Mouse (Mus musculus): ENCODE measurements around the gene Acr. TPM values are rescaled to one million over a fixed set of nuclear protein-coding genes. Genes with fewer than 3 reads are reported as not detected.

The Acr gene
- polyA plus RNA-seq, 1 experiment from 2014 or later, result 0.16 TPM

GRCm38 (mm10) chr15:89525464-89525863 is 42.7 kb upstream of the Acr start:
- 91% methylated on average over 8 of the region's 8 CpGs for WGBS
- TF ChIP-seq CTCF (IDR thresholded peaks at IDR 0.05; ENCODE audit: low read depth), result no peak
- DNase-seq, result no peak
- H3K9ac ChIP-seq, result no peak overlapping the region
- peaks cover 15% of the 10 kb centered on the region; the same call in 1 of the 2 replicates for H3K27me3 ChIP-seq (ENCODE audit: insufficient read depth, low read length)
- no peak overlapping the region for H3K4me3 ChIP-seq (ENCODE audit: low read depth, low read length)
- H3K4me2 ChIP-seq, result no peak overlapping the region
- peaks cover 9% of the 10 kb centered on the region for H3K36me3 ChIP-seq (ENCODE audit: insufficient read depth)
- no peak for ATAC-seq (ENCODE audit: insufficient read depth)
- no peaks in the 10 kb centered on the region for H3K4me1 ChIP-seq (ENCODE audit: insufficient read depth)
- no peaks in the 10 kb centered on the region for H3K9me3 ChIP-seq (ENCODE audit: low read depth, low read length)
- no peak overlapping the region for H3K27ac ChIP-seq (ENCODE audit: low read depth)

DNA sequence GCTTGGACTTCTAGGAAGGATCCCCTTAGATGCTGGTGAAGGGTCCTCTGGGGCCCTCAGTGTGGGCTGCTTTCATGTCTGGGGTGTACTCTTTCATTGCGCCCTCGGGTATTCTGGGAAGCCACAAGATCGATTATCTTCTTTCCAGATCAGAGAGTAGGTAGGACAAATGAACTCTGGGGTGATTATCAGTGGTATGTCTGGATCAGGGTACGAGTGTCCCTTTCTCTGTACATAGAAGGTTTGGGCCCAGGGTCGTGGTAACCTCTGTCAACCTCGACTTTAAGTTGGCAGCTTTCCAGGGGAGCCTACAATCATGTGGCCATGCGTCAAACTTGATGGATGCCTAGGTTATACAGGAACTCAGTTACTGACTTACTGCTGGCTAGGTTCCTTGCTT is 42.2 kb upstream of the Acr start:
- Histone ChIP-seq H3K27ac (ENCODE audit: low read depth) (no peak overlapping the region), H3K4me2 (no peak overlapping the region), H3K9ac (no peak overlapping the region), H3K4me1 (ENCODE audit: insufficient read depth) (no peaks in the 10 kb centered on the region), H3K36me3 (ENCODE audit: insufficient read depth) (peaks cover 11% of the 10 kb centered on the region), H3K4me3 (ENCODE audit: low read depth, low read length) (no peak overlapping the region), H3K9me3 (ENCODE audit: low read depth, low read length) (no peaks in the 10 kb centered on the region), H3K27me3 (ENCODE audit: insufficient read depth, low read length) (peaks cover 15% of the 10 kb centered on the region; the same call in 1 of the 2 replicates)
- peak; percentile 34 for DNase-seq
- TF ChIP-seq CTCF (IDR thresholded peaks at IDR 0.05; ENCODE audit: low read depth), result no peak
- no peak for ATAC-seq (ENCODE audit: insufficient read depth)
- WGBS, result 66% methylated on average over 7 of the region's 7 CpGs

- ATAC-seq (ENCODE audit: insufficient read depth) (no peak), DNase-seq (no peak)
- H3K27me3 ChIP-seq (ENCODE audit: insufficient read depth, low read length), result peaks cover 15% of the 10 kb centered on the region; the same call in 1 of the 2 replicates
- H3K27ac ChIP-seq (ENCODE audit: low read depth), result no peak overlapping the region
- 88% methylated on average over 19 of the region's 19 CpGs for WGBS
- no peak overlapping the region for H3K9ac ChIP-seq
- H3K36me3 ChIP-seq (ENCODE audit: insufficient read depth), result peaks cover 12% of the 10 kb centered on the region; the same call in 1 of the 2 replicates
- H3K9me3 ChIP-seq (ENCODE audit: low read depth, low read length), result no peaks in the 10 kb centered on the region
- no peak overlapping the region for H3K4me2 ChIP-seq
- no peak for TF ChIP-seq CTCF (IDR thresholded peaks at IDR 0.05; ENCODE audit: low read depth)
- no peaks in the 10 kb centered on the region for H3K4me1 ChIP-seq (ENCODE audit: insufficient read depth)
- no peak overlapping the region for H3K4me3 ChIP-seq (ENCODE audit: low read depth, low read length)
Observed at GRCm38 (mm10) chr15:89526776-89527325, 41.3 kb upstream of the Acr start.

DNA sequence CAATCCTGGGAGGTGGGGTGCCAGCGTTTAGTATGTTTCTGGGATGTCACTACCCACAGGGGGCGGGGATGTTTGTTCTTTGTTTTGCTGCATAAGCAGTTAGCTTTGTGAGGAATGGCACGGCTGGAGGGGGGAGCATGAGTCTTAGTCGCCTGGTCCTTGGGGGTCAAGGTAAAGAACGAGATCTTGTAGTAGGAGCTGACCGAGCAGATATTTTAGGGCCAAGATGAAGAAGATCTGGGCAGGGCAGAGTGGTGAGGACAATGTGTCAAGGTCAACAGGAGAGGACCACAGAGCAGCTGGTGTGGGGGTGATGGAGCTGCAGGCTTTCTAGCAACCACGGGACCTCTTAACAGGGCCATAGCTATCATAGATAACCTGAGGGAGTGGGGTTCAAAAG is 40.7 kb upstream of the Acr start:
- H3K9ac ChIP-seq, result no peak overlapping the region
- no peaks in the 10 kb centered on the region for H3K4me1 ChIP-seq (ENCODE audit: insufficient read depth)
- ATAC-seq (ENCODE audit: insufficient read depth) (no peak), DNase-seq (no peak)
- H3K9me3 ChIP-seq (ENCODE audit: low read depth, low read length), result no peaks in the 10 kb centered on the region
- peaks cover 15% of the 10 kb centered on the region; the same call in 1 of the 2 replicates for H3K27me3 ChIP-seq (ENCODE audit: insufficient read depth, low read length)
- 80% methylated on average over 7 of the region's 7 CpGs for WGBS
- H3K27ac ChIP-seq (ENCODE audit: low read depth), result no peak overlapping the region
- no peak overlapping the region for H3K4me2 ChIP-seq
- no peak for TF ChIP-seq CTCF (IDR thresholded peaks at IDR 0.05; ENCODE audit: low read depth)
- peaks cover 12% of the 10 kb centered on the region; the same call in 1 of the 2 replicates for H3K36me3 ChIP-seq (ENCODE audit: insufficient read depth)
- no peak overlapping the region for H3K4me3 ChIP-seq (ENCODE audit: low read depth, low read length)

GRCm38 (mm10) chr15:89528201-89528850 is 39.8 kb upstream of the Acr start:
- peaks cover 14% of the 10 kb centered on the region; the same call in 1 of the 2 replicates for H3K36me3 ChIP-seq (ENCODE audit: insufficient read depth)
- H3K27me3 ChIP-seq (ENCODE audit: insufficient read depth, low read length), result peaks cover 8% of the 10 kb centered on the region; the same call in 1 of the 2 replicates
- H3K9ac ChIP-seq, result no peak overlapping the region
- H3K4me3 ChIP-seq (ENCODE audit: low read depth, low read length), result no peak overlapping the region
- no peaks in the 10 kb centered on the region for H3K9me3 ChIP-seq (ENCODE audit: low read depth, low read length)
- no peak overlapping the region for H3K27ac ChIP-seq (ENCODE audit: low read depth)
- no peaks in the 10 kb centered on the region for H3K4me1 ChIP-seq (ENCODE audit: insufficient read depth)
- no peak for DNase-seq
- no peak for ATAC-seq (ENCODE audit: insufficient read depth)
- TF ChIP-seq CTCF (IDR thresholded peaks at IDR 0.05; ENCODE audit: low read depth), result no peak
- no peak overlapping the region for H3K4me2 ChIP-seq
- 72% methylated on average over 18 of the region's 18 CpGs for WGBS

GRCm38 (mm10) chr15:89528923-89529322 is 39.2 kb upstream of the Acr start:
- no peak overlapping the region for H3K4me3 ChIP-seq (ENCODE audit: low read depth, low read length)
- no peaks in the 10 kb centered on the region for H3K9me3 ChIP-seq (ENCODE audit: low read depth, low read length)
- H3K4me1 ChIP-seq (ENCODE audit: insufficient read depth), result no peaks in the 10 kb centered on the region
- H3K4me2 ChIP-seq, result no peak overlapping the region
- TF ChIP-seq CTCF (IDR thresholded peaks at IDR 0.05; ENCODE audit: low read depth), result no peak
- H3K27me3 ChIP-seq (ENCODE audit: insufficient read depth, low read length), result peaks cover 6% of the 10 kb centered on the region; the same call in 1 of the 2 replicates
- ATAC-seq (ENCODE audit: insufficient read depth) (no peak), DNase-seq (no peak)
- H3K9ac ChIP-seq, result no peak overlapping the region
- 90% methylated on average over 10 of the region's 10 CpGs for WGBS
- no peak overlapping the region for H3K27ac ChIP-seq (ENCODE audit: low read depth)
- H3K36me3 ChIP-seq (ENCODE audit: insufficient read depth), result peaks cover 18% of the 10 kb centered on the region; the same call in 1 of the 2 replicates

- DNase-seq (peak; percentile 81), ATAC-seq (ENCODE audit: insufficient read depth) (no peak)
- H3K4me1 ChIP-seq (ENCODE audit: insufficient read depth), result no peaks in the 10 kb centered on the region
- no peaks in the 10 kb centered on the region for H3K27me3 ChIP-seq (ENCODE audit: insufficient read depth, low read length)
- no peaks in the 10 kb centered on the region for H3K9me3 ChIP-seq (ENCODE audit: low read depth, low read length)
- no peak overlapping the region for H3K4me2 ChIP-seq
- H3K9ac ChIP-seq, result no peak overlapping the region
- WGBS, result 11% methylated on average over 4 of the region's 4 CpGs
- peaks cover 18% of the 10 kb centered on the region; the same call in 1 of the 2 replicates for H3K36me3 ChIP-seq (ENCODE audit: insufficient read depth)
- no peak overlapping the region for H3K27ac ChIP-seq (ENCODE audit: low read depth)
- H3K4me3 ChIP-seq (ENCODE audit: low read depth, low read length), result no peak overlapping the region
- peak; percentile 95 for TF ChIP-seq CTCF (IDR thresholded peaks at IDR 0.05; ENCODE audit: low read depth)
Observed at GRCm38 (mm10) chr15:89530336-89530735, 37.8 kb upstream of the Acr start.

Data from lung, embryonic 14.5 days (tissue).